ENCODE assay signal across 14 mouse cellular contexts in genomic region chr2:142584851-142585737, GRCm38 (mm10).
"Had no signal": no experiment of that assay in that cellular context is flagged by ENCODE, and none has a peak within 500 bp of the region (broad histone marks: within the 10 kb centered on the region; RNA-seq: fewer than 3 reads in every experiment).

No protein-coding gene starts in this region.

- H3K4me1 ChIP-seq: liver, embryonic 13.5 days; lung, embryonic 15.5 days; megakaryocyte, embryonic 14.5 days; stomach, embryonic 15.5 days had no signal

- ATAC-seq: liver, postnatal 0 days had no signal

- H3K27me3 ChIP-seq: hindbrain, embryonic 15.5 days; limb, embryonic 12.5 days; liver, embryonic 13.5 days; lung, embryonic 15.5 days; megakaryocyte, embryonic 14.5 days; stomach, embryonic 15.5 days had no signal

- H3K4me3 ChIP-seq: hindbrain, embryonic 15.5 days; limb, embryonic 12.5 days; liver, embryonic 13.5 days; lung, embryonic 15.5 days; megakaryocyte, embryonic 14.5 days; midbrain, embryonic 12.5 days; stomach, embryonic 15.5 days had no signal

- H3K9ac ChIP-seq: hindbrain, embryonic 15.5 days; limb, embryonic 12.5 days; liver, embryonic 13.5 days; liver, postnatal 0 days; lung, embryonic 15.5 days; midbrain, embryonic 12.5 days; stomach, embryonic 15.5 days had no signal

- DNase-seq: liver; liver, embryonic 13.5 days; liver, postnatal 0 days; lung, postnatal 14 days; right cerebral cortex, postnatal 14 days; thymus, adult 18-20 months; thymus, postnatal 14 days had no signal

- H3K27ac ChIP-seq: hindbrain, embryonic 15.5 days; limb, embryonic 12.5 days; liver, embryonic 13.5 days; lung, embryonic 15.5 days; macrophage; midbrain, embryonic 12.5 days; stomach, embryonic 15.5 days had no signal

- H3K4me2 ChIP-seq: hindbrain, embryonic 15.5 days; limb, embryonic 12.5 days; liver, embryonic 13.5 days; lung, embryonic 15.5 days; midbrain, embryonic 12.5 days; stomach, embryonic 15.5 days had no signal

- H3K36me3 ChIP-seq: hindbrain, embryonic 15.5 days; limb, embryonic 12.5 days; liver, embryonic 13.5 days; lung, embryonic 15.5 days; midbrain, embryonic 12.5 days; stomach, embryonic 15.5 days had no signal

- H3K9me3 ChIP-seq: hindbrain, embryonic 15.5 days; limb, embryonic 12.5 days; liver, embryonic 13.5 days; lung, embryonic 15.5 days; midbrain, embryonic 12.5 days; stomach, embryonic 15.5 days had no signal
